Mouse (Mus musculus) bone marrow, adult 2 months (tissue): Measurements from ENCODE around the gene E2f4. TPM values are rescaled to one million over a fixed set of nuclear protein-coding genes. Genes with fewer than 3 reads are reported as not detected.

Experiments
- H3K27ac ChIP-seq: fragments of 200-500 bp; 2 replicates; pipeline ENCODE4 v1.5.1; 2012; ENCODE audit warnings: low read depth, mild to moderate bottlenecking, control low read depth, inconsistent platforms, low read length; ENCODE audit not compliant: control insufficient read depth, poor library complexity, insufficient read depth
- H3K4me1 ChIP-seq: fragments of 200-500 bp; 2 replicates; pipeline ENCODE4 v1.6.1; 2011; ENCODE audit warnings: low read length; ENCODE audit not compliant: control insufficient read depth, insufficient read depth
- H3K4me3 ChIP-seq: fragments of 200-500 bp; replicated peaks from 2 replicates; pipeline ENCODE3; 2011; ENCODE audit warnings: mild to moderate bottlenecking, low read depth, low read length, control low read depth; ENCODE audit not compliant: control insufficient read depth
- CTCF ChIP-seq: fragments of 200-500 bp; IDR thresholded peaks from 2 replicates; pipeline ENCODE4 v1.5.1; 2011; ENCODE audit warnings: low read length, control low read depth; ENCODE audit not compliant: control insufficient read depth, insufficient read depth
- POLR2A ChIP-seq: fragments of 200-500 bp; IDR thresholded peaks from 2 replicates; pipeline ENCODE4 v1.6.1; 2011; ENCODE audit warnings: low read depth, mild to moderate bottlenecking, control low read depth, low read length, borderline replicate concordance; ENCODE audit not compliant: control insufficient read depth
- WGBS: fragments of 180-500 bp; shearing (Covaris S2); methylation state at CpG from one replicate; pipeline ENCODE4 v1.1.7; 2018; 5-methylcytosine and 5-hydroxymethylcytosine counted together
- polyA plus RNA-seq: library from polyadenylated mRNA; stranded (reverse); fragments of >200 nt; gene quantifications from 2 replicates; pipeline ENCODE4 v1.2.4, GENCODE M21; 2011; ENCODE audit warnings: low replicate concordance; ENCODE audit not compliant: missing spikeins, insufficient read depth, insufficient read length

Gene E2f4
- polyA plus RNA-seq, 1 experiment = 115 TPM

DNA sequence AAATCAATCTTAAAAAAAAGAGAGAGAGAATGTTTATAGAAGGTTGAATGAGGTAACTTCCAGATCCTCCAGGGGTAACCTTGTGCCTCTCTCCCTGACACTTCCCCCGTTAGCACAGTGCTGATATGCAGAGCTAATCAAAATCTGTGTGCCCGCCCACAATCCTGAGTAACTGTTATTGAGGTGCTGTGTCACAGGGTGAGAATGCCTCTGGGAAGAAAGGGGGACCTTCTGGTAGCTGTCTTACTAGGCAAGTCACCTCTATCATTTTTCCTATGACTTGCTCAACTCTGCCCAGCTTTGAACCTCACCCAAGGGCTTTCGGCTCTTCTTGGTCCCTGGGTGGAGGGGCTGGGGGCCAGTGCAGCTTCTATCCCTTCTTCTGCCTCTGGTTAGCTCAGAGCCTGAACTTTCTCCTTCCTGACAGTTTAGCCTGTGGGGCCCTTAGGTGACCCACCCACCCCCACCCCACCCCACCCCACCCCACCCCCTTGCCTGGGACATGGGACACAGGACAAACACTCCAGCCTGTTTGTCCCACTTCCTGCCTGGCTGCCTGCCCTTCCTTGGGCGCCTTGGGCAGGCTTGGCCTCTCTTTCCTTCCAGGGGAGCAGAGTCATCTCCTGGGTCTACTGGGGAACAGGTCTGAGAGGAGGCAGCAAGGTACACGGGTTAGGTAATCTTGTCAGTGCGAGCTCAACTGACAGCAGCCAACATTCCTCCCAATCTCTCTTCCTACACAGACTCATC is 42.6 kb downstream of the E2f4 start:
- no peak overlapping the region for H3K4me3 ChIP-seq
- H3K27ac ChIP-seq = no peak overlapping the region
- no peak for TF ChIP-seq POLR2A
- no peak for TF ChIP-seq CTCF
- 36% methylated on average over 6 of the region's 6 CpGs for WGBS
- H3K4me1 ChIP-seq = no peaks in the 10 kb centered on the region; the same call in 1 of the 2 replicates

DNA sequence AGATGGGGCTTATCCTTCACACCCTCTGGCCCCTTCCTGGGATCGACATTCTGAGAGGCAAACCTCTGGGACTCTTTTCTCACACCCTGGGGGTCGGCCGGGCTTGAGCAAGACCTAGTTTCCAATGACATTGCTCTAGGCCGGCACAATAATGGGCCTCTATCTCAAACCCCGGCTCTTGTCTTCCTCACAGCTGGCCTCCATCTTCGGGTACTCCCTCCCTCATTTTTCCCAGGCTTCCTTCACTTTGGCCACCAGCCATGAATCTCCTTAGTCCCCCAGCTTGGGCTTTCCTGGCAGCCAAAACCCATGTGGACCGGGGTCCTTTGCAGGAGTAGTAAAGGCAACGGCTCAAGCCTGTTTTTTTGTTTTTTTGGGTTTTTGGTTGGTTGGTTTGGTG is 43.9 kb downstream of the E2f4 start:
- Histone ChIP-seq H3K4me3 (no peak overlapping the region), H3K4me1 (no peaks in the 10 kb centered on the region; the same call in 1 of the 2 replicates), H3K27ac (no peak overlapping the region)
- TF ChIP-seq POLR2A (no peak), CTCF (no peak)
- 80% methylated on average over 8 of the region's 8 CpGs for WGBS

DNA sequence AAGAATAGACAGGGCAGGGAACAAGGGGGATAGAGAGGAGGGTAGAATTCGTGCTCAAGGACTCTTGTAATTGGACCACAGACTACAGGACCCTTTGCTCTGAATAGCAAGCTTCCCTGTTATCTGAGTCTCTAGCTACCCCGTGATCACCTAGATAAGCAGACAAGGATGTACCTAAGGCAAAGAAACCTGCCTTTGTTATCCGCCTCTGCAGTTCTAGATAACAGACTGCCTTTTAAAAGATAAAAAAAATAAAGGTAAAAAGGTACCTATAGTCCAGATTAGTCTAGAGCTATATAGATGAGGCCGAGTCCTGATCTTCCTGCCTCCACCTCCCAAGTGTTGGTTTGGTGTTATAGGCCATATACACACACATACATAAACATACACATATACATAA is 45.3 kb downstream of the E2f4 start:
- no peak overlapping the region for H3K4me3 ChIP-seq
- no peak overlapping the region for H3K27ac ChIP-seq
- H3K4me1 ChIP-seq = no peaks in the 10 kb centered on the region; the same call in 1 of the 2 replicates
- WGBS = 74% methylated on average over 4 of the region's 4 CpGs
- TF ChIP-seq CTCF (no peak), POLR2A (no peak)

DNA sequence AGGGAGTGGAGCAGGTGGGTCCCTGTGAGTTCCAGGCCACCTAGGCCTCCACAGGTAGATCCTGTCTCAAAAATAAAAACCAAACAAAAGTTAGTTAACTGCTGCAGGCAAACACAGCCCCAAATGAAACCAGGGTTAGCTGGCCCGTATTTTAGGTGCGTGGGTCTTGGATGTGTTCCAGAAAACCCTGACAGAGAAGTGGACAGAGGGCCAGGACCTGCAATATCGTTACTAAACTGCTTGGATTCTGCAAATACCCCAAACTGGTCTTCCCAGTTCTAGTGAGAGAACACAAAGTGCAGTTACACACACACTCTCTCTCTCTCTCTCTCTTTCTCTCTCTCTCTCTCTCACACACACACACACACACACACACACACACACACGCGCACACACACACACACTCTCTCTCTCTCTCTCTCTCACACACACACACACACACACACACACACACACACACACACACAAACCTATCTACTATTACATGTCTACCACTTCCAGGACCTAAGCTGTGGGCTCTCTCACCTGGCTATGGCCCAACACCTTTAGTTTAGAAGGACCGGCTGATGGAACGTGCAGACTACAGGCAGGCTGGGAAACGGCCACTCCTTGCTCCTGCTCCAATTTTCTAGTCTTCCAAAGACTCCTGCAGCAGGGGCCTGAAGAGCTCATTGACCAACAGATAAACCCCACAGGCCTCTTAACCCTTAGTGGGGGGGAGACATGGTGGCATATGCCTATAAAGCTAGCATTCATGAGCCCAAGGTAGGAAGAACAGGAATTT is 46.5 kb downstream of the E2f4 start:
- TF ChIP-seq CTCF (no peak), POLR2A (no peak)
- Histone ChIP-seq H3K27ac (no peak overlapping the region), H3K4me3 (no peak overlapping the region), H3K4me1 (no peaks in the 10 kb centered on the region; the same call in 1 of the 2 replicates)
- WGBS = 60% methylated on average over 8 of the region's 8 CpGs

DNA sequence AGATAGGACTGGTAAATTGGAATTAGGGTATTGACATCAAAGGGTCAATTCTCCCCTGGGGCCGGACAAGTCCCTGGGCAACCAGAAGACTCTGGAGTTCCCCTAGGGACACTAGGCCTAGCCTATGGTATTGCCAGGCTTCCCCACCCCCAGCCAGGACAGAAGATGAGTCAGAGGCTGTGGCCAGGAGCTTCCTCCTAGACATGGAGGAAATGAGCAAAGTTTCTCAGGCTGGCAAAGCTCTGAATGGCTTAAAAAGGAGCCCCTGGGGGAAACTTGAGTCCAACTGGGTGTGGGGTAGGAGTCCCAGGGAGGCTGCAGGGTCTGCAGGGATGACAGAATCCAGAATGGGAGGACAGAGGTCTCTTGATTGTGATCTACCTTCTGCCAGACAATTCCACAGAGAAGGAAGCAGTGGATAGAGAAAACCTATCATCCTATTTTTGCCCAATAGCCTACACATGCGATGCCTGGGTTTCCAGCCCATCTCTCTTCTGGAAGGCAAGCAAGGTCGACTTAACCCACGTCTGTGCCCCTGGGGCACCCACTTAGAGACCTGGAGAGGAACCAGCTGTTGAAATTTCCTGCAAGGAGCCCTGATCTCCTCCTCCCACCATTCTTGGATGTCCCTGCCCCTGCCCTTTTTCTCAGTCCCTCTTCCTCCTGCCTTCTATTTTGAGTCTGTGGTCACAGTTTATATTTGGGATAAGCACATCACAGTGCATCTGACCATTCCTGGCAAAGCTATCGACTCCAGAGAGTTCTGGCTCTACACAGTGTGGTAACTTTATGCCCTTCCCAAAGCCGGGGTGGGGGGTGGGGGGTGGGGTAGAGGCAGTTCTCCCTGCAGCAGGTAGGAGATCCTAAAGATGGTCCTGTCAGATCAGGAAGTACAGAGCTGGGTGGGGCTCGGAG is 47.9 kb downstream of the E2f4 start:
- H3K27ac ChIP-seq = peak overlapping the region; percentile 57
- H3K4me3 ChIP-seq = no peak overlapping the region
- H3K4me1 ChIP-seq = no peaks in the 10 kb centered on the region; the same call in 1 of the 2 replicates
- no peak for TF ChIP-seq POLR2A
- no peak for TF ChIP-seq CTCF
- 31% methylated on average over 7 of the region's 7 CpGs for WGBS

DNA sequence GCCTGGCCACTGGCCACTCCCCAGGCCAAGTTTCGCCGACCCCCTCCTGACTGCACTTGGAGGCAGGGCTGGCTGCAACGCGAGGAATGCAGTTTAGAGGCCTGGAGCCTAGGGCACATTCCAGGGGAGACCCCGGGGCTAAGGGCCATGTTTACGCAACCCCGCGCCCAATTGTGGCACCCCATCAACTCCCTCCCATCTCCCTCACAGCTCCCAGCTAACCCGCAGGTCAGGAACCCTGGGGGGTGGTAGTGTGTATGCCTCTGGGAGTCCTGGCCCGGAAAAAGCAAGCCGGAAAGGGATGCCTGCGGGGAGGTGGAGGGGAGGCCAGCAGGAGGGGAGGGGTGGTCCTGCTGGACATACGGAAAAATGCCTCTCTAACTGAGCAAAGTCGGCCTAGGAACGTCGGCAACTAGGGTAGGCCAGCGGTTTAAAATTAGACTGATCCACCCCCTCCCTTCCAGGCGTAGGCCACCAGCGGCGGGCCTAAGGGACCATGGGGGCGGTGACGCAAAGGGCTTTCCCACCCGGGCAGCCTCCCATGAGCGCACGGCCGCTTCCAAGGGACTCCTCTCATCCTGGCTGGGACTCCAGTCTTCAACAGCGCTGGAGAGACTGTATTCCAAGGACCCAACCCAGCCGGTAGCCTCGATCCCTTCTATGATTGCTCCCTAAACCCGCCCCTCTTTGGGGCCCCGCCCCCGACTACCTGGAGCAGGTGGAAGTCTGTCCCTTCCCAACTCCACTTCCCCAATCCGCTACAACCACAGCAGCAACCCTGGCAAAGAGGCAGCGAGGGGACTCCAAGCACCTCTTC is 49.4 kb downstream of the E2f4 start:
- H3K27ac ChIP-seq = no peak overlapping the region; the same call in 1 of the 2 replicates
- H3K4me1 ChIP-seq = no peaks in the 10 kb centered on the region; the same call in 1 of the 2 replicates
- 7% methylated on average over 34 of the region's 34 CpGs for WGBS
- H3K4me3 ChIP-seq = peak overlapping the region; percentile 91
- TF ChIP-seq POLR2A (no peak), CTCF (no peak)

DNA sequence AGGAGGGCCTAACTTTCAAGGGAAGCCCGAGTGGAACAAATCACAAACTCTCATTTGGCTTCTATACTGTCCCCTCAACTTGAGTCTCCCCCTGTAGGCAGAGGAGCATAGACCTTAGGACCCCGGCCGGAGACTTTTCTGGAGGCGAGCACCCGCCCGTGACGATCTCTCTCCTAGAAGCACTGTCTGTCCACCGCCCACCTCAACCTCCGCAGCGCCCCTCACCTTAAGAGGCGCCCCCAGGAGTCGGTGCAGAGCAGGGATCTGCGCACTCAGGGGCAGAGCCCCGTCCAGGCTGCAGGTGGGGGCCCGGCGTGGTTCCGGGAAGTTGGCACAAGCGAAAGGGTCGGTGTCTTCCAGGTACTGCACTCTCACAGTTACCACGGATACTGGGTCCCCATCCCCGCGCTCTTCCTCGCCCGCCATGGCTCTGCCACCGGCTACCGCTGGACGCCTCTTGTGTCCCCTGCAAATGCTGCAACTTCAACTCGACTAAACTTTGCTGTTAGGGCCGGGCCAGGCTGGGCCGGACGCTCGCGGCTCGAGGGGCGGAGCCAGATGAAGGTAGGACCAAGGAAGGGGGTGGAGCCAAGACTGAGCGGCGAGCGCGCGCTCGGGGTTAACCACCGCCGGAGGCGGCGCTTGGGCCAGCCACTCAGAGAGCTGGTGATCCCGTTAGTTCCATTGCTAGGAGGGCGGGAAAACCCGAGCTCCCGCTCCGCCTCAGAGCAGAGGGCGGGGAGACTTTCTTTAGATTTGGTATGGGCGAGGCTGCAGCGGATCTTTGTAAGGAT is 50.2 kb downstream of the E2f4 start, which contains the start of gene Fhod1:
TSS of gene Fhod1 (minus strand) at position 526 of the 794 bp plus-strand sequence.
- H3K4me1 ChIP-seq = no peaks in the 10 kb centered on the region; the same call in 1 of the 2 replicates
- H3K27ac ChIP-seq = peak within 1 kb of the TSS; percentile 83
- H3K4me3 ChIP-seq = peak within 1 kb of the TSS; percentile 91
- under 1% methylated on average over 53 of the region's 53 CpGs for WGBS
- TF ChIP-seq CTCF (no peak), POLR2A (peak; percentile 67; the same call in 1 of the 2 replicates)
